Mouse (Mus musculus) cerebellum, postnatal 10 days (tissue): Measurements from ENCODE around the gene Ap3s2.

Experiments
- DNase-seq, 2 experiments: peaks; one replicate each; pipeline ENCODE4 v3.0.0; 2021; ENCODE audit warnings: mixed read lengths in 2 of 2

The Ap3s2 gene

DNA sequence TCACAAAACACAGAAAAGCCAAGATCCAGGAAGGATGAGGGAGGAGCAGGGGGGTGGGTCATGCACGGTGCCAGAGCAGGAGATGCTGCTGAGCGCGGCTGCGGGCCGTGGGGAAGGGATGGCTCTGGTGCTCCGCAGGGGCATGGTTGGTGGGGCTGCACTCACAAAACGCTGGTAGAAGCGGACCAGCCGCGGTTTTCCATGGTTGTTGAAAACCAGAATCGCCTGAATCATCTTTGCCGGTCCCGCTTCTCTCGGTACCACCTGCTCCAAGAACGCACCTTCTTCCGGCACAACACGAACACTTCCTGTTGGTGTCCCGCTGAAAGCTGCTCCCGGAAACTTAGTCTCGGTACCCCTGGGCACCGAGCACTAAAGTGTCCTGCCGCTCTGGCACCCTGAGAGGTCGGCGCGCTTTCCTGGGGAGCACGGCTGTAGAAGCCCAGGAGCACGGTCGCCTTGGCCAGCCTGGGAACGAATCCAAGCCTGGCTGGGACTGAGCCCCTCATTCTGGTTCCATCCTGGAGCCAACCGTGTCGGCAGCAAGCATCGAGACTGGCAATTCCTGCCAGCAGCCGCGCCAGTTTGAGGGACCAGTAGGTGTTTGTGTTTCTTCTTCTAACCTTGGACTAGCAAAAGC is at the start of gene Ap3s2:
TSS of gene Ap3s2 (minus strand) at position 306 of the 640 bp plus-strand sequence.
- peak; percentile 95 to 97 for DNase-seq

DNA sequence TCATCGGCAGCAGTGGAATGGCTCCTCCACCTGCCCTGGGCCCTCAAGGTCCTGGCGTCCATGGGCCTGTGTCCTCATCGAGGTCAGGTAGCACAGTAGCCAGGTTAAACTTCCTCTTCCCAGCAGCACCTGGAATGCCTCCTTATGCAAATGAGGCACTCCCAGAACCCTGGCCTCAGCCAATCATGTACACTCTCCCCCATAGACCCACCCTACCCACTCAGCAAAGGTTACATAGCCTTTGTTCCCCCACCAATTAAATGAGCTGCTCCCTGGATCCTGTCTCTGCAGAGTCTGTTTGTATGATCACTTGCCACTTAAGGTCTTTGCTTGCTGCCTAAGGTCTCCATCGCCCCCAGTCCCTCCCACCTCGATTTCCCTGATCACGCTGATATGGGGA is 47.9 kb upstream of the Ap3s2 start:
- DNase-seq = no peak

- no peak for DNase-seq
These were observed 41.2 kb upstream of the Ap3s2 start for GRCm38 (mm10) chr7:79961600-79961999.

GRCm38 (mm10) chr7:79956131-79956530 is 35.7 kb upstream of the Ap3s2 start:
- no peak for DNase-seq

DNA sequence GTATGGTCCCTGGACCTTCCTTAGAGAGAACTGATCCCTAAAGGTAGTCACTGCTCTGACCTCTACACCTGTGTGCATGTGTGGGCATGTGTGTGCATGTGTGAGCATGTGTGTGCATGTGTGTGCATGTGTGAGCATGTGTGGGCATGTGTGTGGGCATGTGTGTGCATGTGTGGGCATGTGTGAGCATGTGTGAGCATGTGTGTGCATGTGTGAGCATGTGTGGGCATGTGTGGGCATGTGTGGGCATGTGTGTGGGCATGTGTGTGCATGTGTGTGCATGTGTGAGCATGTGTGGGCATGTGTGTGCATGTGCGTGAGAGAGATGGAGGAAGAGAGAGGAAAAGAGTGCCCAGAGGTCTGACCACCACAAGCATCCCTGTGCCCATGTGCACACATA is 34.4 kb upstream of the Ap3s2 start:
- no peak for DNase-seq

DNA sequence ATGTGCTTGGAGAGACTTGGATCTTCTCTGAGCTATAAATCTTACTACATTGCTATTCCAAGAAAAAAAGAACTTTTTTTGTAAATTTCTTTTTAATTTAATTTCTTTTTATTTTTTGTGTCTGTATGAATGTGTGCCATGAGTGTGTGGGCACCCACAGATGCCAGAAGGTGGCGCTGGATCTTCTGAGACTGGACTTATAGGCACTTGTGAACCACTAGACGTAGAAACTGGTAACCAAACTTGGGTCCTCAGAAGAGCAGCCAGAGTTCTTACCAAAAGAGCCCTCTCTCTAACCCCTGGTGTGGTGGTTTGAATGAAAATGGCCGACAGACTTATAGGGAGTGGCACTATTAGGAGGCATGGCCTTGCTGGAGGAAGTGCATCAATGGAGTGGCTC is 30.6 kb upstream of the Ap3s2 start:
- no peak for DNase-seq

DNA sequence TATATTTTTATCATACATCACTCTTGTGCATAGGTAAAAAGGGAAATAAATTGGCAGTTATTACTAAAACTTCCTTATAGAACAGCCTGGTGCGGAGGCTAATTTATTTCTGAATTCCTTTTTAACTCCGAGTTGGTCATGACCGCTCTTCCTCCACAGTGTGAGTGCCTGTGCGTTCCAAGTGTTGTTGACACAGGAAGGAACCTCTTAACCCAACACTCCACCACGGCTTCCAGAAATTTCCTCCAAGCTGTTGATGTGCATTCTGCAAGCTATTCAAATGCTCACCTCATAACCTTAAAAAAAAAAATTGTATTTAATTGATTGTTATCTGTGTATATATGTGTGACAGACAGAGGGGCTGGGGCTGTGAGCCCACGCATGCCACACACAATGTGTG is 29.8 kb upstream of the Ap3s2 start:
- DNase-seq = no peak

DNA sequence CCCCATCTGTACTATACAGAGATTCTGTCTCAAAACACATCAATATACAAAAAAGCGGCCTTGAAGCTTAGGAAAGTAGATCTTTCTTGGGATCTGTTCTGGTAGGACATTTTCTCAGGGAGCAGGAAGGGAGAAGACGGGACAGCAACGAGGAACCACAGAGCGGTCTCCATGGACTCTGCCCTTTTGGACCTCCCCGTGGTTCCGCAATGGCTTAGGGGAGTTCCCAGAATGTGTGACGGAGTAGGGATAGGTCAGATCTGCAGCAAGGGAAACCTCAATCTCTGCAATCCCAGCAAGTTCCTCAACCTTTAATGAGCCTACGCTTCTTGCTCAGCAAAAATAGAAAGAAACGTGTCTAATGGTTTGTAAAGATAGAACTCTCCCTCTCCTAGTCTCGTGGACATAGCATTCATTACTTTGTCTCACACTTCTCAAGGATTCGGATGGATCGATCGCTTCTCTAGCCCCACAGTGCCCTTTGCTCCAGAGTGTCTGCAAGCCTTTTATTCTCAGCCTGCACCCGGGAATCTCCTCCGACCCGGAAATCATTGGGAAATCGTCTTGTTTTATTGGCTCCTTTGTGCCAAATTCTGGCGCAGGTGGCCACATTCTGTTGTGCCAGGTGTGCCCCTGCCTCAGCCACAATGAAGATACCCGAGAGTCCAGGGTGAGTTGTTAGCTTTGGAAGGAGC is 15.2 kb upstream of the Ap3s2 start:
- DNase-seq = peak; percentile 22 to 28

GRCm38 (mm10) chr7:79934862-79935510 is 14.5 kb upstream of the Ap3s2 start, which contains the start of gene Arpin:
Arpin (minus strand) TSS chr7:79935359.
- peak; percentile 74 to 76 for DNase-seq

DNA sequence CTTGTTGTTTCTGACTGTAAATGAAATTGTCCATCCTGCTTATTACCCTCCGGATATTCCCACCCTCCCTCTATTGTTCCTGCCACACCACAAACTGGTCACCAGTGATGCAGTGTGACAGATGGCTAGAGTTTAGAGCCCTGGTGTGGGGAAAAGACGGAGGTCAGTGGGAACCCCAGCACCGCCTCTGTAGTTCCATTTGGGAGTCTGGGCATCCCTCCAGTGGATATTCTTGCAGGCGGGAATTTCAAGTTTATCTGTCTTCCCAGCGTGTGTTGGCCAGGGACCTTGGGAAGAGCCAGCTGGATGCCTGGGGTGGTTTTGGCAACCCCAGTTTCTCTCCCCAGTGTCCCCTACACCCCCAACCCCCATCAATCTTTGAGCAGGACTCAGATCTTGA is 14.0 kb upstream of the Ap3s2 start:
- DNase-seq = peak; percentile 74 to 81

GRCm38 (mm10) chr7:79928516-79929052 is 8.1 kb upstream of the Ap3s2 start:
- peak; percentile 56 to 60 for DNase-seq

GRCm38 (mm10) chr7:79914556-79914955 is 5.9 kb downstream of the Ap3s2 start:
- peak; percentile 29 to 53 for DNase-seq

DNA sequence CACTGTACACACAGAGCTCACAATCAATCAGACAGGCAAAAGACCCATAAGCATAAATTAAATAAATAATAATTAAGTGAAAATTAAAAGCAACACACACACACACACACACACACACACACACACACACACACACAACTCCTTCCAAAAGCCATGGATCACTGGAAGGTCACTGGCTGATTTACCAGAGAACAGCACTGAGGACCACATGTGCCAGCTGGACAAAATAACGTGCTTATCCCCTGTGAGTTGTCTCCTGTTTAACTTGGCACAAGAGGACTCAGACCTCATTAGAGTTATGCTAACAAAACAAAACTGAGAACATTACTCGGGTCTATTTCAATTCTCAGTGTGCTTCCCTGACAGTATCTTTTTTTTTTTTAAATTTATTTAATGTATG is 13.1 kb downstream of the Ap3s2 start:
- no peak for DNase-seq

DNA sequence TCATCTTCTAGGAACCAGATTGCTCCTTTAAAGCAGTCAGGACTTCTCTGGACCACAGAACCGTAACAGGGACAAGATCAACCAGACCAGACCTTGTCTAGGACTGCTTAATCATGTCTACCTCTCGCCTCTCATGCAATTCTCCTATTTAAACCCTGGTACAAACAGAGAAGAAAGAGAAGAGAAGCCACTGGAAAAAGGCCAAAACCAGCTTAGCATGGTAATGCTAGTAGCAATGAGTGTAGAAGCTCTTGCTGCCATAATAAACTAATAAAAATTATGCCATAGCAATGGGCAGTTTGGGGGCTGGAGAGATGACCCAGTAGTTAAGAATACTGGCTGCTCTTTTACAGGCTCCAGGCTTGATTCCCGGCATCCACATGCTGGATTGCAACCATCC is 13.5 kb downstream of the Ap3s2 start:
- DNase-seq = no peak

GRCm38 (mm10) chr7:79905193-79905592 is 15.3 kb downstream of the Ap3s2 start:
- DNase-seq = no peak

- DNase-seq = no peak
These were observed 17.2 kb downstream of the Ap3s2 start for GRCm38 (mm10) chr7:79903160-79903792.

DNA sequence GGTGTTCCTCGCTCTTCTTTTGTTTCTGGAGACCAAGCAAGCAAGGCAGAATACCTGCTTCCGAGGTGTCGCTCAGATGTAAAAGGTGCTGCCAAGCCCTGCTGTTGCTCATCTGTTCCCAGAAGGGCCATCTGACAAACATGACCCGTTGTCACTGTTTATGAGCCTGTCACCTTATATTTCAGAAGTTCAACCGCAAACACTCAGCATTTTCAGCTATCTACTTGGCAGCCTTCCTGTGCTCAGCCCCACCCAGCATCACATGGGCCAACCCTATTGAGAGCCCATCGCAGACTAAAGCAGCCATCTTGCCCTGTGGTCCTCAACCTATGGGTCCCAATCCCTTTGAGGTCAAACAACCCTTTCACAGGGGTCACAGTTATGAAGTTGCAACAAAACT is 19.7 kb downstream of the Ap3s2 start:
- no peak for DNase-seq

DNA sequence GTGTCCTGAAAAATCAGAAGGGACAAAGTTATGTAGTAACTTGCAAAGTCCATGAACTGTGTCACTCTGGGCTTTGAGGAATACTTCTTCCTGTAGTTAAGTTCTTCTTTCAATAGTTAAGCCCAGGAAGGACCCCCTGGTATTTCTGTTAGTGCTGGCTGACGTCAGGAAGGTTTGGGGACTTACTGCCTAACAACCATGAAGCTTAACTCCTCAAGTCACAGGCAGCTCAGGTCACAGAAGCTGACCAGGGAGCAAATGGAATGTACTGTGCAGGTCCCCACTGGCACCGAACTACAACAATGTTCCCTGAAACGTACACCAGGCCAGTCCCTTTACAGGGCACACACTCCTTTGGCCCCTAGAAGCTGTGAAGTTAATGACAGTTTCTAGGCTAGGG is 25.2 kb downstream of the Ap3s2 start:
- no peak for DNase-seq

GRCm38 (mm10) chr7:79894790-79895189 is 25.7 kb downstream of the Ap3s2 start:
- no peak for DNase-seq

- DNase-seq = no peak
These were observed 27.6 kb downstream of the Ap3s2 start for GRCm38 (mm10) chr7:79892576-79893428.

DNA sequence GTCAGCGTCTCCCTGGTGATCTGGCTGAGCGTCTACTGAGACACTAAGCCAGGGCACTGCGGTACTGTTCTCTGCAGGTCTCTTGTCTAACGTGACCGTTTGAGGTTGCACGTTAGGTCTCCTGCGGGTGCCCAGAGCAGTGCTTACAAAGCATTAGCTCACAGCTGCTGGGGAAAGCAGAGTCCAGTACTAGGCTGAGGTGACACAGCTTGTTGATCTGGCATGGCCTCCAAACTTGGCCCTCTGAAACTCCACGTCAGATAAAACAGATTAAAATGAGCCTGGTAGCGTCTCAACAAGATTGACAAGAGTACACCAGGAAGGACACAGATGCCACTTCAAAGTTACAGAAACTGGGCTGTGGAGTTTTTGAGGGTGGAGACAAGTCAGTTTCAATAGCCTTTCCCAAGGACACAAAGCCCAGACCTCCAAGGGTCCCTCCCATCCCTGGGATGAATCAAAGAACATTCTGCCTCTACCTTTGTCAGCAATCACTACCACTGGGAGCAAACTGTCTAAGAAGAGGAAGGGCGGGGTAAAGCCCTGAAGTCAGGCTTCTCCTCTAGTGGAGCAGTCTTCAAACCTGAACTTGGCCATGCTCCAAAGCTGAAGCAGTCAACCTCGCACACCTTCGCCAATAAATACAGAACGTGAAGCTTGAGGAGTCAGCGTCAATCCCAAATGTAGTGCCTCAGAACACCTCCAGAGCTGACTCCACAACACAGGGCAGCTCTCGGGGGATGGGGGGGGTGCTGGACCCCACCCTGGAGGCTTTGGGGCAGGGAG is 29.8 kb downstream of the Ap3s2 start:
- no peak for DNase-seq
